Mouse (Mus musculus): ENCODE results near the gene Gm6685. TPM values are rescaled to one million over a fixed set of nuclear protein-coding genes. Genes with fewer than 3 reads are reported as not detected.

The Gm6685 gene
- polyA plus RNA-seq, 1 experiment from 2014 or later, result not detected

GRCm38 (mm10) chr11:28307723-28308122 is 31.9 kb downstream of the Gm6685 start:
- WGBS, result 79% methylated on average over 1 of the region's 1 CpGs
- no peaks in the 10 kb centered on the region for H3K36me3 ChIP-seq (ENCODE audit: insufficient read depth, low read length)
- no peak overlapping the region for H3K27ac ChIP-seq (ENCODE audit: low read length)
- no peak overlapping the region for H3K4me2 ChIP-seq (replicated peaks; ENCODE audit: low read depth, low read length)
- no peak for ATAC-seq (ENCODE audit: low FRiP score, low TSS enrichment)
- H3K9ac ChIP-seq (replicated peaks; ENCODE audit: low read length), result no peak overlapping the region
- H3K9me3 ChIP-seq (ENCODE audit: low read length), result no peaks in the 10 kb centered on the region
- H3K4me3 ChIP-seq (ENCODE audit: low read length), result no peak overlapping the region
- no peaks in the 10 kb centered on the region for H3K27me3 ChIP-seq (ENCODE audit: insufficient read depth, low read length)
- H3K4me1 ChIP-seq (ENCODE audit: insufficient read depth, low read length), result no peaks in the 10 kb centered on the region

GRCm38 (mm10) chr11:28290440-28290839 is 49.2 kb downstream of the Gm6685 start:
- no peak for ATAC-seq (ENCODE audit: low FRiP score, low TSS enrichment)
- no peak overlapping the region for H3K9ac ChIP-seq (replicated peaks; ENCODE audit: low read length)
- H3K4me1 ChIP-seq (ENCODE audit: insufficient read depth, low read length), result no peaks in the 10 kb centered on the region
- no peak overlapping the region for H3K4me3 ChIP-seq (ENCODE audit: low read length)
- H3K36me3 ChIP-seq (ENCODE audit: insufficient read depth, low read length), result no peaks in the 10 kb centered on the region
- no peak overlapping the region for H3K4me2 ChIP-seq (replicated peaks; ENCODE audit: low read depth, low read length)
- no peaks in the 10 kb centered on the region for H3K27me3 ChIP-seq (ENCODE audit: insufficient read depth, low read length)
- 93% methylated on average over 1 of the region's 1 CpGs for WGBS
- no peak overlapping the region for H3K27ac ChIP-seq (ENCODE audit: low read length)
- 0 out of 2 replicates have a peak, but pooled peaks cover 3% of the 10 kb centered on the region for H3K9me3 ChIP-seq (ENCODE audit: low read length)

Other genes starting within 250 kb of the Gm6685 start
- 2.9 and 3.4 TPM in 2 replicates for gene Ccdc85a, start 244.5 kb upstream of the Gm6685 start, polyA plus RNA-seq (2015; fragmentation: Nextera tagmentation; extraction: Ambion mirVana)